Mouse (Mus musculus) right cerebral cortex, adult 18-20 months (tissue): ENCODE data around the gene Cacna1c.
A peak's percentile ranks its signal among the peaks of the same experiment; 100 is the strongest.

Experiments used
- DNase-seq: peaks from one replicate; pipeline ENCODE4 v3.0.0; 2022; ENCODE audit warnings: mixed read lengths

Cacna1c gene

GRCm38 (mm10) chr6:118899688-118900087, 296.5 kb downstream of the Cacna1c start:
- DNase-seq = no peak

GRCm38 (mm10) chr6:118897101-118897500, 299.1 kb downstream of the Cacna1c start:
- no peak for DNase-seq

DNA sequence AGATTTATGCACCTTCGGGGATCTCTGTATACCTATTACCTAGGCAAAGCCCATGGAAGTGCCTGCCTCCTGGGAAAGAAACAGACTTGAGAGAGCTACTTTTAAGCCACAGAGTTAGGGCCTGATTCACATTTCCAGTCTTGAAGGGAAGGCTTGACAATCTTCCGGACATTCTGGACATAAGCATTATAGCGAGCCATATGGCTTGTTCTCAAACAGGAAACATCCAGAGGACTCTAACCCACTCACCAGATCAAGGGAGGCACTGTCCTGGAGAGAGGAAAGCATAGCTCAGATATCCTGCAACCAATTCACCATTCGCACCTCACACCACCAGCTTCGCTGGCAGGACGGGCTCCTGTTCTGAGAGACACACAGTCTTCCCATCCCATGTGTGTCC, 302.2 kb downstream of the Cacna1c start:
- DNase-seq = peak; percentile 19

DNA sequence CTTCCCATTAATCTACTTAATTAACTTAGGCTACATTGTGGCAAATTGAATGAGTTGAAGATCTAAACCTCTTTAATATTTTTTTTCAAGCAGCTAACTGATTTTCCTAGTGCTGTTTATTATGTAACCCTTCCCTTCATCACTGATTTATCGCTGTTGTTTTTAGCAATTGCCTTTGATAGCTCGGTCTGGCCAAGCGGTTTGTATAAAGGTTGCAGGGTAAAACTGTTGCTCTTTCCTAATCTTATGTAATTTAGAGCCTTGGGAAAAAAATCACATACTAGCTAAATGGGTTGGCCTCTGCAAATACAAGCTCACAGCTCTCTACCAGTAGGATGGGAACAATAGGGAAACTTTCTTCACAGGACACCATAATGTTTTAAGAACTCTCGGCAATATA, 306.8 kb downstream of the Cacna1c start:
- no peak for DNase-seq

- DNase-seq = no peak
Measured at GRCm38 (mm10) chr6:118887032-118887431, 309.2 kb downstream of the Cacna1c start.

- peak; percentile 41 for DNase-seq
Measured at GRCm38 (mm10) chr6:118884961-118885360, 311.3 kb downstream of the Cacna1c start.

DNA sequence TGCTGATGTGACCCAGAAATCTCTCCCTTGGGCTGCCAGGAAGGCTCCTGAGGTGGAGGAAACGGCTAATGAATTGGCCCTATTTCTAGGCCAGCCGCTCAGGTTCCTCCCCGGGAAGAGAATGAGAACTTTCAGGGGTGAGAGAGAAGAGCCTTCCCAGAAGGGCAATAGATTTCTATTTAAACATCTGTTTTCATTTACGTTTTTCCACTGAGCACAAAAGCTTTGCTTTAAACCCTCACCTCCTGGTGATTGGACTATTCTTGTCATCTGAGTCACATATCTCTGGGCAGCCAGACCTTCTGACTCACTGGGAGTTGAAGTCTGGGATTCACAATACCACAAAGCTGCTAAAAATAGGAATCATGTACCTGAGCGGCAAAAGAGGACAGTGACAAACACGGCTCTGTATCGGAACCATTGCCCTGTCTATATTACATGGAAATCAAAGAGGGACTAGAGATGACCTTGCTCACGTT, 312.1 kb downstream of the Cacna1c start:
- DNase-seq = peak; percentile 35

DNA sequence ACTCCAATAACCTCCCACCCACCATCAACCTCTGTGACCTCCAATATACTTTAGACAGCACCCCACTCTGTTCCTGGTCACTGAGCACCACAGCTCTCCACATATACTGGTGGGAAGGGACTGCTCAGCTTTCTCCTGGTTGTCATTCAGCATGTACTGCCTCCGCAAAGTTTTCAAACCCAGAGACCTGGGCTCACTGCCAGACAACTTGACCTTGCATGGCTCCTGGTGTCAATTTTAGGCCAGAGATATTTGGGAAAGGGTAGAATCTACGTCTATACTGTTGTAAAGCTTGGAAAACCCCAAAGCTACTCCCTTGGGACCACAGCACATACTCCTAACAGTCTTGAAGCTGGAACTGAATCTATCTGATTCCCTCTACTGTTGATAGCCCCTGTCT, 320.0 kb downstream of the Cacna1c start:
- no peak for DNase-seq

DNA sequence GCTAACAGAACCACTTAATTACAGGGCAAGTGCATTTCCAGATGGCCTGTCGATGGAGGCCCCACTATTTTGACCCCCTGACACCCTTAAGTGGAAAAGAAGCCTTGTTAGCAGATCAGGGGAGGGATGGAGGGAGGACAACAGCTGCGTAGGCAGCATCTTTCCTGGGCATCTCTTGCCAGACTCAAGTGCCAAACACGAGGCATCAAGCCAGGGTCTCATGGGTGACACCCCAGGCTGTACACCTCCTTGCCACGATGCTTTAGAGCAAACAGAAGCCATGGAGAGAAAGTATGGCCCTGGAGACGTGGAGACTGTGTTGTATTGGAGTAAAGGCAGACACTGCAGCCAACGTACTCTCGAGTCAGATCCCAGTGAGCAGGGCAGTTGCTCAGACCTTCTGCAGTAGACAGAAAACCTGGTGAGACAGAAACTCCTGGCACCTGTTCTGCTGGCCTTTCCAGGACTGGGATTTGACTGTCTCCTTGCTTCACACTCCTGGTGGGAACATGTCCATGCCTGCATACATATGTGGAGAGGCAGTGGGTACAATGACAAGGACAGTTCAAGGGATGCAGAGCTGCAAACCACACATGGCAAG, 325.9 kb downstream of the Cacna1c start:
- no peak for DNase-seq

DNA sequence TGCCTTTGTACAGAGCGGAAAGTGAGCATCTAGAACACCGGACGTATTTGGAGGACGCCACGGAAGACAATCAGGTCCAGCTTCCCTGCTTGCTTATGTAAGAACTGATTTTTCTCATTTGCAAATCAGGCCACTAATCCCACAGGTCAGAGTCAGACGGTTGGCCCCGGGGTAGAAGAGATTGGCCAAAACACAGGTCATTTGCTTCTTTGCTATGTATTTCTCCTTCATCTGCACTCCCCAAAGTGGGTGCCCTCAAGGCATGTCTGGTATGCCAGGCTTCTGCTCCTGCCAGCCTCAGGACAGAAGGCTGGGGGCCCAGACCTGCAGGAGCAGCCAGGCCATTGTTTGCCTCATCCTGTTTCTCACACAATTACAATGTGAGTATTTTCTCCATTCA, 328.8 kb downstream of the Cacna1c start:
- DNase-seq = no peak

DNA sequence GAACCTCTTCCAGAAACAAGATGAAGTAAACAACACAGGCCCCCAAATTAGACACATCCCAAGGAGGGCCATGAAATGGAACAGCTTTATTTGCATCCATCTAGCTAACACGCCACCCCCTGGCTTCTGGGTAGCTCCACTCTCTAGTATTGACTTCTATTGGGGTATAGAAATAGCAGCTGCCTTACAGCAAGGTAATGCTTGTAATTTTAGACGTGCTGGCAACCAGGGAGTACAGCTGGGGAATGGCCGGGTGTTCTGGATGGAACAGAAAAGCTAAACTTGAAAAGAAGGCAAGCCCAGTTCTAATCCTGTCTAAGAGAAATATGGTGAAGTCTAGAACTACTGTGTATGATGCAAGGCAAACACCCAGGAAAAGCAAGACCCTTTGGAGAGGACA, 329.3 kb downstream of the Cacna1c start:
- no peak for DNase-seq

DNA sequence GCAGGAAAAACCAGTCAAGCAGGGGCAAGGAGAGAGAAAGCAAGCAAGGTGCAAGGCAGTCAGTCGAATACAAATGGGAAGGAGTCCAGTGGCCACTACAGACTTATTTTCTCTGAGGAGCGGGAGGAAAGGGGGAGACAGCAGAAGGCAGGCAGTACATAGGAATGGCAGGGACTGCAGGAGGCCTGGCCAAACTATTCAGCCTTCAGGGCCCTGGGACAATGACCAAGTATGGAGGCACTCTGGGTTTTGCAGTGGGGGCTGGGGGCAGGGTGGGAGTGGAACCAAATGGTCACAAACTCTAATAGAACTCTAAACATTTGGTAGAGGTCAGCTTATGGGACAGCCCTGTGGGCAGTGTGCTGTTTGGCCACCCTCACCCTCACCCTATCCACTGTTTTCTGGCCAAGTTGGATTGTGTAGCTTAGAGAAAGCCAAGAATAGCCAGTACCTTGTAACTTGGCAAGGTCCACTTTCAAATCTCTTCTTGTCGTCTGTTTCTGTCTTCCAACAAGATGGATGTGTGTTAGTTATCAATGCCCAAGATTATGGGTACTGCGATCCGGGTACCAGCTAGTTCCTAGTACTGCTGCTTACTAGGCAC, 330.3 kb downstream of the Cacna1c start:
- no peak for DNase-seq

- no peak for DNase-seq
Measured at GRCm38 (mm10) chr6:118864696-118865620, 331.3 kb downstream of the Cacna1c start.

- DNase-seq = no peak
Measured at GRCm38 (mm10) chr6:118862727-118863126, 333.5 kb downstream of the Cacna1c start.

DNA sequence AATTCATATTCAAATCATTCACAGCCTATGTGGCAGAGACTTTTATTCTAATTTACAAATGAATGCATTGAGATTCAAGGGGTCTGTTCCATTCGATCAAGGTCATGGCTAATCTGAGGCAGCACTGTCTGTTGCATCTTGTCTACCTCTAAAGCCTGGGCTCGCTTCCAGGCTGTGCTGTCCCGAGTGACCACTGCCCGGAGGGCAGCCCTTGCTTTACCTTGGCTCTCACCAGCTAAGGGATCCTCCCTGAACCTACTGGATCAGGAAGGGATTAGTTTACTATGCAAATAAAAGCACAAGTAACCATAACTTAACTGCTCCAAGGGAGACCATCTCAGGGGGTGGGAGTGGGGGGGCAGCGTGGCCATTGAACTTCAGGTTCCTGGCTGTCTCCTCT, 334.1 kb downstream of the Cacna1c start:
- DNase-seq = no peak

DNA sequence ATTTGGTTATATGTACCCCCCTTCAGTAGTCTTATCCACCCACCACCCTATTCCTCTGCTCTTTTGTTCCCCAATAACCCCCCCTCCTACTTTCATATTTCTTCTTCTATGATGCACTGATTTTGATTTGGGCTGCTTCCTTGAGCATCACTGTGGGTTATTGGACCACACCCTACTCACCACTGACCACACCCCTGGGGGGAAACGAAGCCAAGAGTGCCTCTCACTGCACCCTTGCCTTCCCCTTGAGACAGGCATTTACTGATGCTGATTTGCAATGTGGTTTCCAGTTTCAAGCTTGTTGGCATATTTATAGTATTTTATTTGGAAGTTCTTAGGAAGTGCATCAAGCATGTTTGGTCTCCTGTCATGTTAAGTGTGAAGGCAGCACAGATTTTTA, 337.8 kb downstream of the Cacna1c start:
- DNase-seq = no peak

GRCm38 (mm10) chr6:118852131-118852530, 344.1 kb downstream of the Cacna1c start:
- peak; percentile 68 for DNase-seq

- DNase-seq = peak; percentile 72
Measured at GRCm38 (mm10) chr6:118851086-118851485, 345.1 kb downstream of the Cacna1c start.

- DNase-seq = no peak
Measured at GRCm38 (mm10) chr6:118848640-118849039, 347.6 kb downstream of the Cacna1c start.

DNA sequence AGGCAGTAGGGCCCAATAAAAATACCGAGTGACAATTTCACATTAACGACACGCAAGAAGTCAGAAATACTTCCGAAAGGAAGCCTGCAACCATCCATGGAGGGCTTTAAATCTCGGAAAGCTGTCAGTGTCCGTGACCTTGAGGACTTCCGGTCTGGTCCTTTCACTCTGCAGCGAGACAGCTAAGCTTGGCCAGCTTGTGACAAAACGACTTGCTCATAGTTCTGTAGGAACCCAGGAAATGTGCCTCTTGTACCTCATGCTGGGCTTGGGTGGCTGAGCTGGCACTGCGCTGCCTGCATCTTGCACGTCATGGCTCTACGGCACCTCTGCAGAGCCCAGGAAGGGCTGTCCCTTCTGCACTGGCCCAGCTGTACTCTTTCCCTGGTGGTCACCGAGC, 348.5 kb downstream of the Cacna1c start:
- no peak for DNase-seq

- peak; percentile 38 for DNase-seq
Measured at GRCm38 (mm10) chr6:118845829-118846228, 350.4 kb downstream of the Cacna1c start.

GRCm38 (mm10) chr6:118845180-118845579, 351.0 kb downstream of the Cacna1c start:
- no peak for DNase-seq

DNA sequence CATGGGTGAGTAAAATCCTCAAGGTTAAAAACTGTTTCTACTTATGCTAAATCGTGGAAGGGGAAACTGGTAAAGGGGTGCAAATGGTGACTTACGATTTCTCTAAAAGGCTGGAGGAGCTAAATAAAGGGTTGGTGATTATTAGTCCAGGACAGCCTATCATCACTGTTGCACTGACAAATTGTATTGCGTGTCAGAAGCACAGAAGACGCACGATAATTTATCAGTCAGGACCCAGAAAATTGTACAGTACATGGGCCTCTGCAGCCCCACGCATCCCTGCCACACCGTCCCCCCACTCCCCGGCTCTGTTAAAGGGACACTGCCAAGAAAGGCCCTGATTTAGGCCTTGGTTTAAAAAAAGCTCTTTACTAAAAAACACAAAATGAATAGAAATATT, 352.7 kb downstream of the Cacna1c start:
- DNase-seq = no peak

- no peak for DNase-seq
Measured at GRCm38 (mm10) chr6:118841892-118842291, 354.3 kb downstream of the Cacna1c start.
